Mouse (Mus musculus) heart, embryonic 16.5 days (tissue): ENCODE results near the gene Bola3. TPM values are rescaled to one million over a fixed set of nuclear protein-coding genes. Genes with fewer than 3 reads are reported as not detected.
"Not testable (repeated sequence)": the region's sequence is repeated elsewhere in the genome, so short reads cannot be mapped to it uniquely, and the experiment has no call there.

ENCODE experiments used
- ATAC-seq: fragments of 200-750 bp; cut with Nextera tagmentation; replicated peaks from 2 replicates; pipeline ENCODE4 v1.8.0; 2017; ENCODE audit warnings: moderate number of reproducible peaks; ENCODE audit not compliant: insufficient read depth, low FRiP score; ENCODE audit errors: extremely low read depth
- H3K27ac ChIP-seq: fragments of 300-500 bp; sonication (generic); 2 replicates; pipeline ENCODE4 v1.5.1; 2014; ENCODE audit warnings: mild to moderate bottlenecking, low read length, control low read depth, moderate library complexity
- H3K27me3 ChIP-seq: fragments of 300-500 bp; sonication (generic); 2 replicates; pipeline ENCODE4 v1.6.1; 2014; ENCODE audit warnings: low read length, mixed read lengths; ENCODE audit not compliant: control insufficient read depth, insufficient read depth
- H3K36me3 ChIP-seq: fragments of 300-500 bp; sonication (generic); 2 replicates; pipeline ENCODE4 v1.6.1; 2014; ENCODE audit not compliant: control insufficient read depth, insufficient read depth
- H3K4me1 ChIP-seq: fragments of 300-500 bp; sonication (generic); 2 replicates; pipeline ENCODE4 v1.6.1; 2014; ENCODE audit warnings: low read length, mixed read lengths; ENCODE audit not compliant: control insufficient read depth, insufficient read depth
- H3K4me2 ChIP-seq: fragments of 300-500 bp; sonication (generic); 2 replicates; pipeline ENCODE4 v1.6.1; 2014; ENCODE audit warnings: low read depth, mild to moderate bottlenecking, control low read depth, low read length
- H3K4me3 ChIP-seq: fragments of 300-500 bp; sonication (generic); 2 replicates; pipeline ENCODE4 v1.5.1; 2014; ENCODE audit warnings: mild to moderate bottlenecking, control low read depth, low read length
- H3K9ac ChIP-seq: fragments of 300-500 bp; sonication (generic); 2 replicates; pipeline ENCODE4 v1.6.1; 2014; ENCODE audit warnings: low read length, control low read depth
- H3K9me3 ChIP-seq: fragments of 300-500 bp; sonication (generic); replicated peaks from 2 replicates; pipeline ENCODE4 v1.6.1; 2016; ENCODE audit warnings: low read length; ENCODE audit not compliant: control insufficient read depth
- WGBS: fragments of 180-500 bp; shearing (Covaris S2); extraction: QIAGEN DNeasy Blood & Tissue Kit; methylation state at CpG from one replicate; pipeline ENCODE4 v1.1.7; 2014; 5-methylcytosine and 5-hydroxymethylcytosine counted together
- polyA plus RNA-seq: library from polyadenylated mRNA; unstranded; fragments of >200 nt; fragmentation: Nextera tagmentation; extraction: Ambion mirVana; gene quantifications from 2 replicates; pipeline ENCODE4 v1.2.1, GENCODE M21; 2015

Gene Bola3
- polyA plus RNA-seq, 1 experiment from 2014 or later: 259 TPM

DNA sequence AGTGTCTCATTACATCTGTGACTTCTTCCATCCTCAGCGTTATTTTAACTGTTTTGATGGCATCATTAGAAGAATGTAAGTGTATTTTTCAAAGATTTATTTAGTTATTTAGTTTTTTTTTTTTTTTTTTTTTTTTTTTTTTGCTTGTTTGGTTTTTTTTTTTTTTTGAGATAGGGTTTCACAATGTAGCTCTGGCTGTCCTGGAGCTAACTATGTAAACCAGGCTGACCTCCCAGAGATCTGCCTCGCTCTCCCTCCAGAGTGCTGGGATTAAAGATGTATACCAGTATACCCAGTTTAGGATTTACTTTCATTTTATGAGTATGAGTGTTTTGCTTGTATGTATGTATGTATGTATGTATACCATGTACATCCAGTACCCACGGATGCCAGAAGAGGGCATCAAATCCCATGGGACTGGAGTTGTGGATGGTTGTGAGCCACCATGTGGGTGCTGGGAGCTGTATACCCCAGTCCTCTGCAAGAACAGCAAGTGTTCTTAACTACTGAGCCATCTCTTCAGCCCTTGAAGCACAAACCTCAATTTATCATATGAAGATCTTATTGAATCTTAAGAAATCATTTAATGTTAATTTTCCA is 21.3 kb upstream of the Bola3 start:
- no peaks in the 10 kb centered on the region for H3K27me3 ChIP-seq
- peaks cover 13% of the 10 kb centered on the region for H3K4me1 ChIP-seq
- ATAC-seq: no peak
- H3K4me2 ChIP-seq: peak overlapping the region; percentile 89; the same call in 1 of the 2 replicates
- WGBS: 87% methylated on average over 3 of the region's 3 CpGs
- no peak overlapping the region for H3K9ac ChIP-seq
- no peaks in the 10 kb centered on the region for H3K9me3 ChIP-seq
- H3K27ac ChIP-seq: no peak overlapping the region
- H3K4me3 ChIP-seq: no peak overlapping the region
- peaks cover 26% of the 10 kb centered on the region for H3K36me3 ChIP-seq

DNA sequence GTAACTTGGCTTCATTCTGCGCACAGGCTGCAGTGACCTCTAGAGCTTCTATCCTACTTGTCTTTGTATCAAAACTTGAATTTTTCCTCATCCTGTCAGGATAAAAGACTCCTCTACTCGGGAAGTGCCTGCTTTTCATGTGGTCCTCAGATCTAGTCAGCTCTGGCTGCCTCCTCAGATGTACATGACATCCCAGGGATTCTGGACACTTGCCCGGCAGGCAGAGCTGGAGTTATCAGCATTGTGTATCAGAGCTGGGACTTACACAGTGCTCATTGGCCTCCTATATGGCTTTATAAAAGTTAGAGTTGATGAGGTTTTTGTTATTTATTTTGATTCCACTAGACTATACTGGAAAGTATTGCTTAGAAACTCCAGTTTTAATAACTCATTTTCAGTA is 7.6 kb upstream of the Bola3 start:
- Histone ChIP-seq H3K27me3 (no peaks in the 10 kb centered on the region), H3K9me3 (no peaks in the 10 kb centered on the region), H3K36me3 (peaks cover 33% of the 10 kb centered on the region), H3K4me1 (no peaks in the 10 kb centered on the region), H3K27ac (no peak overlapping the region), H3K4me3 (no peak overlapping the region), H3K4me2 (no peak overlapping the region), H3K9ac (no peak overlapping the region)
- ATAC-seq: no peak
- WGBS: 54% methylated on average over 3 of the region's 3 CpGs

DNA sequence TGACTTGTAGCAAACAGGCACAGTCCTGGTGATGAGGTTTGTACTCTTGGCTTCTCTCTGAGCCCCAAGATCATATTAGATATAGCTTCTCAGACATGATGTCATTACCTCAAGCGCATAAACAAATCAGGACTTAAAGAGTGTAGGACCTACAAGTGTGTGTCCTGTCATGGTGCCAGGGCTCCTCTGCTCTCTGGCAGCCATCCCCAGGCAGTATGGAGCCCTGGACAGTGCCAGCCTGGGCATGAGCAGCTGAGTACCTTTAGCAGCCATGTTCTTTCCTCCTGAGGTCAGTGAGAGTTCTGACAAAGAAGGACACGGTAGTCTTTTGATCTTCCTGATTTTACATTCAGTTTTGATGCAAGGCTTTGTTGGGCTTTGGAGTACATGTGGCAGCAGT is 6.0 kb upstream of the Bola3 start:
- H3K9me3 ChIP-seq: no peaks in the 10 kb centered on the region
- H3K27me3 ChIP-seq: no peaks in the 10 kb centered on the region
- H3K4me2 ChIP-seq: no peak overlapping the region
- H3K4me1 ChIP-seq: no peaks in the 10 kb centered on the region
- H3K27ac ChIP-seq: no peak overlapping the region
- ATAC-seq: no peak
- 91% methylated on average over 2 of the region's 2 CpGs for WGBS
- H3K4me3 ChIP-seq: no peak overlapping the region
- H3K9ac ChIP-seq: no peak overlapping the region
- H3K36me3 ChIP-seq: peaks cover 28% of the 10 kb centered on the region

DNA sequence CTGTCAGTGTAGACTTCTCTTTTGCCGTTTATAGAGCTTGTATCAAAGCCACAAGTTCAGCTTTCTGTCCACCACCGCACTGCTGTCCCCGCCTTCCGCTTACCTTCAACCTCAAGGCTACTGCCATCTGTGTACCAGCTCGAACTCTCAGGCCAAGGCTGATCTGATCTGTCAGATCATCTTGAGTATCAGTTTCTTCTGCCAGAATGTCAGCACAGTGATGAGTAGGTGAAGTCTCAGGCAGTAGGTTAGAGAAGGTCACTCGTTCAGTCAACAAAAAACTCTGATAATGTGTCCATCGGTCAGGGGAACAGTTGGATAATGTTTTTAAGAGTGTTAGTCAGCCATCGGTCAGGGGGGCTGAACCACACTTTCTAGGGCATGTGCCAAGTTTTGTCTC is 3.7 kb upstream of the Bola3 start:
- H3K9ac ChIP-seq, H3K27me3 ChIP-seq, H3K36me3 ChIP-seq, H3K4me1 ChIP-seq, H3K27ac ChIP-seq, H3K9me3 ChIP-seq, H3K4me3 ChIP-seq, ATAC-seq, H3K4me2 ChIP-seq: not testable (repeated sequence)
- WGBS: 79% methylated on average over 8 of the region's 8 CpGs

DNA sequence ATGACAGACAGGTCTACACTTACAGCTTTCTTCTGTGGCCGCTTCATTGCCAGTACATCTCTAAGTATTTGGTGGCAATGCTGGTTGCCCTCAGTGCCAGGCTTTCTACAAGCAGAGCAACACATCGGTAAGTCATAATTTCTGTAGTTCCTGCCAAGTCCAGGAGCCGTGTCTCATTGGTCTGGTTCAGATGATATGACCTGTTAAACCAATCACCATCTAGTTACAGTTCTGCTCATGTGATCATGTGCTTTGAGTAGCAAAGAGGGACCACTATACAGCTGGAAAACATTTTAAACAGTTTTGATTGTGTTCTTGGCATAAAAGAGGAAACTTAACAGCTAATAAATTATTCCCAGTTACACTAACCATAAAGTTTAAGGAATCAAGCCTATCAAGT is 1.0 kb upstream of the Bola3 start:
- peaks cover 11% of the 10 kb centered on the region for H3K4me1 ChIP-seq
- no peak overlapping the region for H3K4me2 ChIP-seq
- peaks cover 3% of the 10 kb centered on the region; the same call in 1 of the 2 replicates for H3K36me3 ChIP-seq
- no peak for ATAC-seq
- no peak overlapping the region for H3K9ac ChIP-seq
- no peaks in the 10 kb centered on the region for H3K27me3 ChIP-seq
- 88% methylated on average over 3 of the region's 3 CpGs for WGBS
- H3K9me3 ChIP-seq: no peaks in the 10 kb centered on the region
- no peak overlapping the region for H3K4me3 ChIP-seq
- no peak overlapping the region for H3K27ac ChIP-seq

DNA sequence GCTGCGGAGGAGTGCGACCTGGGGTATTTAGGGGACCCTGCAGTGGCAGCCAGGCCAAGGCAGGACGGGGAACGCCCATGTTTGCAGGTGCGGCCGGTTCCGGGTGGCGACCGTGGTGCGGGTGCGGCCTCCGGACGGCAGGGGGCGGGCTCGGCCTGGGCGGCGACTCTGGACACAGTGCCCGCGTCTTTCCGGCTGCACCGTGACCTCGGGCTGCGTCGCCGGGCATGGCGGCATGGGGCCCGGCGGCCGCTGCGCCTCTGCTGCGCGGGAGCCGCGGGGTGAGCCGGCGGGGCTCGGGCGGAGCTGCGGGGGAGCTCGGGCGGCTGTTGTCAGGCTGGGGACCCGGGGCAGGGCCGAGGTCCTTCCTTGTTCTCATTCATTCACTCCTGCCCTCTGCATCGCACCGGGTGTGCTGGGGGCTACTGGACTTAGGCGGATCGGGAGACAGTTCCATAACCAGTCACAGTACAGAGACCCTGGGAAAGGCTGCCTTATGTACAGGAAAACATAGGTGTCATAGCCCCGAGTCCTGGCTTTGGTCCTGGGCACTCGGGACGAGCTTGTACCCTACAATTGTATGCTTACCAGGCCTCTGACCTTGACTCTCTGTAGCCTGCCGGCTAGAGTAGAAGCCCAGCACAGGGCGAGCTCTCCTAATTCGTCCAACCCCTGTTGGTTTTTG is 469 bp downstream of the Bola3 start:
- Histone ChIP-seq H3K4me1 (peaks cover 11% of the 10 kb centered on the region), H3K27ac (peak overlapping the region; percentile 72), H3K4me3 (peak overlapping the region; percentile 90), H3K27me3 (no peaks in the 10 kb centered on the region), H3K36me3 (peaks cover 14% of the 10 kb centered on the region), H3K9me3 (no peaks in the 10 kb centered on the region), H3K4me2 (peak overlapping the region; percentile 94), H3K9ac (peak overlapping the region; percentile 93)
- WGBS: under 1% methylated on average over 53 of the region's 53 CpGs
- ATAC-seq: peak; percentile 93

DNA sequence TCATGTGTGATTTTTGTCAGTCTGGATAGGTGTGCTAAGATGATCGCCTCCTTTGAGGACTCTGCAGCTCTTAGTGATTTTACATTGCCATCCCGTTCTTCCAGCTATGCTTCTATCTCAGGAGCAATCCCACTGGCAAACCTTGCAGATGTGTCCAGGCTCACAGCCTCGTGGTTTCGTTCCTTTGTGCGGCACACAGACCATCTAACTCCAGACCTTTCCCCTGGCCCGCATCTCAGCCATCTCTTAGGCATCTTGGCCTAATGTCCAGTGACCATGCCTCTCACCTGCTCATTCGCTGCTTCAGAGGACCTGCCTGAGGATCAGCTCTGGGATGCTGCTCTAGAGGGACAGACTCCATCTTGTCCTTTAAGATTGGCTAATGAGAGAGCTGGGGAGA is 1.2 kb downstream of the Bola3 start:
- ATAC-seq: no peak
- H3K9me3 ChIP-seq: no peaks in the 10 kb centered on the region
- peaks cover 21% of the 10 kb centered on the region for H3K36me3 ChIP-seq
- no peaks in the 10 kb centered on the region for H3K27me3 ChIP-seq
- peaks cover 11% of the 10 kb centered on the region for H3K4me1 ChIP-seq
- no peak overlapping the region; the same call in 1 of the 2 replicates for H3K27ac ChIP-seq
- 77% methylated on average over 7 of the region's 7 CpGs for WGBS
- peak overlapping the region; percentile 93 for H3K9ac ChIP-seq
- peak overlapping the region; percentile 94 for H3K4me2 ChIP-seq
- H3K4me3 ChIP-seq: peak overlapping the region; percentile 90

DNA sequence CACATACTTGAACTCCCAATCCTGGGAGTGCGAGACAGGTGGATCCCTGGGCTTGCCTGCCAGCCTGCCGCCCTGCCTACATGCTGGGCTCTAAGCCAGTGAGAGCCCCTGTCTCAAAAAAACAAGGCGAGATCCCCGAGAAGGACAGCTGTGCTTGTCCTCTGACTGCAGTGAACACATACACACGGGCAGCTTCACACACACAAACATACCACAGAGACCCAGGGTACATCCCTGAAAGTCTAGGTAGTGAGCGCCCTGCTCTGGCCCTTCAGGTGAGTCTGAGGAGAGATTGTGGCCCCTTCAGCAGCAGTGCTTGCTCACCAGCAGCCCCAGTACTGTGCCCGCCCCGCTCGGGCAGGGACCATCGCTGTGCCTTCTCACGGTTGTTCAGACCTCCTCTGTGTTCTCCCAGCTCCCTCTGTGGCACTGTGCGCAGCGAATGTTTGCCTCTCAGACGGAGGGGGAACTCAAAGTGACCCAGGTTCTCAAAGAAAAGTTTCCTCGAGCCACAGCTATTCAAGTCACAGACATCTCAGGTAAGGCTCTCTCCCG is 2.0 kb downstream of the Bola3 start:
- ATAC-seq: no peak
- Histone ChIP-seq H3K4me1 (peaks cover 11% of the 10 kb centered on the region), H3K4me3 (no peak overlapping the region), H3K4me2 (no peak overlapping the region), H3K27ac (no peak overlapping the region), H3K36me3 (peaks cover 25% of the 10 kb centered on the region), H3K9ac (no peak overlapping the region), H3K9me3 (no peaks in the 10 kb centered on the region), H3K27me3 (no peaks in the 10 kb centered on the region)
- 87% methylated on average over 16 of the region's 16 CpGs for WGBS

DNA sequence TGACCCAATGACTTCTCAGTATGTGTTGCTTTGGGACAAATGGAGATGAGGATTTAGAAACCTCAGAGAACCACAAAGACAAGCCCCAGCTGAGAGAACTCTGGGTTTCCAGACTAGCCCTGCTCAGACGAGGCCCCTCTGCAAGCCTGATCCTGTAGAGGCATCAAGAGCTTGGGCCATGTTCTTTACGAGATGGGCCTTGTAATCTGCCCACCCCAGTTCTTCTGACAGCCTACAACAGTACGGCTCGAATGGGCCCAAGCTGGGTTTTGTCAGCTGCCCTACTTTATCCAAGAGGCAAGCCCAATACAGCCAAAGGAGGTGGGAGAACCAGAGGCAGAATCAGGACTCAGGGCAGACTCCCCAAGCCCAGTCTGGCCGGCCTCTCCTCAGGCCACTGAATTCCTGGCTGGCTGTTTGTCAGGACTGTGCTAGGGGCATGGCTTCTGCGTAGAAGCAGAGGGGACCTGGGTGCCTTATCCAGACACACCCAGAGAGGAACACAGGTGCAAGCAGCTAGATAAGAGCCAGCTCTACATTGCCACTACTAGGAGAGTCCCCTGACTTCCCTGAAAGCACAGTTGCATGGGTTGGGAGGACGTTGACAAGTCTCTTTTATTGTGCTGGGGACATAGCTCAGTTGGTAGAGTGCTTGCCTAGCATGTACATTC is 2.7 kb downstream of the Bola3 start:
- Histone ChIP-seq H3K27me3 (no peaks in the 10 kb centered on the region), H3K36me3 (peaks cover 25% of the 10 kb centered on the region), H3K4me3 (no peak overlapping the region), H3K4me2 (no peak overlapping the region), H3K9me3 (no peaks in the 10 kb centered on the region), H3K27ac (no peak overlapping the region), H3K9ac (no peak overlapping the region), H3K4me1 (peaks cover 11% of the 10 kb centered on the region)
- WGBS: 81% methylated on average over 7 of the region's 7 CpGs
- no peak for ATAC-seq
